Mouse (Mus musculus) small intestine, adult 2 months (tissue): ENCODE measurements around the gene Abcf2.

Experiments
- CTCF ChIP-seq: fragments of 200-500 bp; IDR thresholded peaks from 2 replicates; pipeline ENCODE4 v1.5.1; 2012; ENCODE audit warnings: low read depth, mild to moderate bottlenecking, control low read depth, inconsistent platforms, low read length, moderate library complexity, mixed read lengths; ENCODE audit not compliant: insufficient replicate concordance, insufficient read length; ENCODE audit errors: extremely low read depth
- POLR2A ChIP-seq: fragments of 200-500 bp; IDR thresholded peaks from 2 replicates; pipeline ENCODE4 v1.6.1; 2012; ENCODE audit warnings: low read depth, mild to moderate bottlenecking, control low read depth, inconsistent platforms, low read length, moderate library complexity

DNA sequence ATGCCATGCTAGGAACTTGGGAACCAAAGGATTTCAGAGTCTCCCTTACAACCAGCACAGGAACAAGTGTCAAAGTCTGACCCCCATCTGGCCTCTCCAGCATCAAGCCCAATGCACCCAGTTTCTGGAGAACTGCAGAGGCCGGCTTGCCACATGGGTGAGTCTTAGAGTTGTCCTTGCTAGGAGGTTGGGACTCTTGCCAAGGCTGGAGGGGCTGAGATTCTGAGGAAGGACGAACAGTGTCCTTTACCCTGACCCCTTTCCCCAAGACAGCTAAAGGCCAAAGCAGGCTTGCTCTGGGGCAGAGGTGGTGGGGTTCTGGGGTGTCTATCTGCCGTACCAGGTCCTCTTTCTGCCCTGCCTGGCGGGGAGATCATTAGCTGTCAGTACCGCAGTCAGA, 40.8 kb downstream of the Abcf2 start:
- TF ChIP-seq CTCF: no peak
- TF ChIP-seq POLR2A: no peak
